Mouse (Mus musculus) midbrain, embryonic 10.5 days (tissue): ENCODE measurements around the gene Gnai3. TPM values are rescaled to one million over a fixed set of nuclear protein-coding genes. Genes with fewer than 3 reads are reported as not detected.

Source experiments
- DNase-seq: peaks from one replicate; pipeline ENCODE4 v3.0.0-alpha.2; 2017; ENCODE audit warnings: low spot score
- H3K27ac ChIP-seq: fragments of 300-500 bp; sonication (generic); replicated peaks from 2 replicates; pipeline ENCODE4 v1.5.1; 2016; ENCODE audit warnings: mild to moderate bottlenecking
- H3K27me3 ChIP-seq: fragments of 300-500 bp; sonication (generic); 2 replicates; pipeline ENCODE4 v1.6.1; 2016; ENCODE audit warnings: low read depth, mild to moderate bottlenecking; ENCODE audit not compliant: poor library complexity, severe bottlenecking
- H3K36me3 ChIP-seq: fragments of 300-500 bp; sonication (generic); 2 replicates; pipeline ENCODE4 v1.6.1; 2016; ENCODE audit warnings: mild to moderate bottlenecking, moderate library complexity
- H3K4me1 ChIP-seq: fragments of 300-500 bp; sonication (generic); 2 replicates; pipeline ENCODE4 v1.6.1; 2016
- H3K4me3 ChIP-seq: fragments of 300-500 bp; sonication (generic); 2 replicates; pipeline ENCODE4 v1.5.1; 2016; ENCODE audit warnings: mild to moderate bottlenecking, moderate library complexity
- H3K9me3 ChIP-seq: fragments of 300-500 bp; sonication (generic); replicated peaks from 2 replicates; pipeline ENCODE4 v1.6.1; 2016; ENCODE audit warnings: mild to moderate bottlenecking
- WGBS: fragments of 180-500 bp; shearing (Covaris S2); methylation state at CpG from one replicate; pipeline ENCODE4 v1.1.7; 2016; 5-methylcytosine and 5-hydroxymethylcytosine counted together
- polyA plus RNA-seq: library from polyadenylated mRNA; unstranded; fragments of >200 nt; fragmentation: Nextera tagmentation; extraction: Ambion mirVana; gene quantifications from 2 replicates; pipeline ENCODE4 v1.2.1, GENCODE M21; 2016

Gene Gnai3
- polyA plus RNA-seq, 1 experiment from 2014 or later = 204 TPM

DNA sequence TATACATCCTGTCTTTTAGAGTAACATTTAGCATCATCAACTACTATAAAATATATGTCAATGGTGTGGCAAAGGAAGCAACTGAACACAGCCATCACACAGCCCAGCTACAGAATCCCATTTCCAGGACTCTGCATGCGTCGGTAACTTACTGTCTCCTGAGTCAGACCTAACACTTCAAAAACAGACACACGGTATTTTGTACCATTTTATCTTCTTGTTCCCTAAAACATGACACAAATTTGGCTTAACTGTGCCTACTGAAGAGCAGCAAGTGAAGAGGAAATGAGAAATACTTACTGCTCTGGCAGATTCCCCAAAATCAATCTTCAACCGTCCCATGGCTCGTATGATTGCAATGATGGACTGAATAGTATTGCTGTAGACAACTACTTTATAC, 22.7 kb downstream of the Gnai3 start:
- 96% methylated on average over 5 of the region's 5 CpGs for WGBS
- no peaks in the 10 kb centered on the region for H3K4me1 ChIP-seq
- H3K9me3 ChIP-seq = no peaks in the 10 kb centered on the region
- H3K36me3 ChIP-seq = peaks cover 53% of the 10 kb centered on the region
- H3K27ac ChIP-seq = no peak overlapping the region
- H3K27me3 ChIP-seq = no peaks in the 10 kb centered on the region
- no peak overlapping the region for H3K4me3 ChIP-seq
- DNase-seq = no peak

DNA sequence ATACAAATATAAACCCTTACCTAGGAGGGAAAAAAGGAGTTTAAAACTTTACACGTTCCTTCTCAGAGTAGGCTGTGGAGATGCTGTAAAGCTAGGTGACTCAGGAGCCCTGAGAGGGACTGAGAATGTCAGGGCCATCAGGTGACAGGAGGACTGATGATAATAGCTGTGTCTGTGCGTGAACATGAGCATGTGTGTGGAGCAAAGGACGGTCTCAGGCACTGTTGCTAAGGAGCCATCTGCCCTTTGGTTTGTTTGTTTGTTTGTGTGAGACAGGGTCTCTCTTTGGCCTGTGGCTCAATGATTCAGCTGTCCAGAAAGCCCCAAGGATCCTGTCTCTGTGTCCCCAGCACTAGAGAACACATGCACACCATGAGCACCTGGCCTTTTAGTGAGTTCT, 24.8 kb downstream of the Gnai3 start:
- 90% methylated on average over 3 of the region's 3 CpGs for WGBS
- Histone ChIP-seq H3K27ac (no peak overlapping the region), H3K9me3 (no peaks in the 10 kb centered on the region), H3K4me1 (no peaks in the 10 kb centered on the region), H3K36me3 (peaks cover 75% of the 10 kb centered on the region), H3K27me3 (no peaks in the 10 kb centered on the region), H3K4me3 (no peak overlapping the region)
- no peak for DNase-seq

DNA sequence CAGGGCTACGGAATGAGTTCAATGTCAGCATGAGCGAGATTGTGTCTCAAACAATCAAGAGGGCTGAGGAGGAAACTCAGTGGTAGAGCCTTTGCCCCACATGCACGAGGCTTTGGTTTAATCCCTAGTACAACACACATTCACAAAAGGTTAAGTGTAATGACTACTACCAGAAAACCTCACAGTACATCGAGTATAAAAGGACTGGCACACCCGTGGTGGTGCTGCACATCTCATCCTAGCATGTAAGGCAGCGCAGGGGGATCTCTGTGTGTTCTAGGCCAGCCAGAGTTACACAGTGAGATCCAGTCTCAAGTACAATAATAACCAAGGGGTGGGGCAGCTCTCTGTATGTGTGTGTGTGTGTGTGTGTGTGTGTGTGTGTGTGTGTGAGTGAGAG, 28.5 kb downstream of the Gnai3 start:
- Histone ChIP-seq H3K36me3 (peaks cover 95% of the 10 kb centered on the region), H3K27me3 (no peaks in the 10 kb centered on the region), H3K4me1 (no peaks in the 10 kb centered on the region), H3K27ac (no peak overlapping the region), H3K4me3 (no peak overlapping the region), H3K9me3 (no peaks in the 10 kb centered on the region)
- 91% methylated on average over 6 of the region's 6 CpGs for whole genome bisulfite sequencing
- DNase-seq = no peak

DNA sequence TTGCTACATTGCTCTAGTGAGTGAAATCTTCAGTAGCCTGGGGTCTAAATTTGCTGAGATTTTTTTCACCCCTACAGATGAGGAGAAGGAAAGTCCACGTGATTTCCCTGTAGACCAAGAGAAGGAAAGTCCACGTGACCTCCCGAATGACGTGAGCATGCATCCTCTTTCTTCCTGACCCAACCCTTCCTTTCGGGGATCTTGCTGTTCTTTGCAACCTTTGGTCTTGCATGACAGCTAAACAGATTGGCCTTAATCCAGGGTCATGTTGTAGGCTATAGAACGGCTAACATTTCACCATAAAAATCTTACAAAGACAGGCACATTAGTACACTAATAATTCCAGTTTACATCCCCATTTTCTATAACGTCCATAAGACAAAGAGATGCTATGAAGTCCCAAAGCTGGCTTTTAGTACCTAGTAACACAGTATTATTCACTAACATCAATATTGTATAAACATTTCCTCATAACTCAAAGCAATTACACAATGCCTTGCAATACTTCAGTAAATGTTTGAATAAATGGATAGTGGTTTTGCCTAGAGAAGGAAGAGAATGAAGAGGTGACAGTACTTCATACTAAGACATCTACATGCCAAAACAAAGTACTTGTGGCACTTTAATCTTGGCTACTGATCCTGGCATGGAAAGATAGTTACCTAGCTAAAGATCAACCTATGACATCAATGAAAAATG, 32.2 kb downstream of the Gnai3 start:
- 92% methylated on average over 7 of the region's 7 CpGs for WGBS
- peaks cover 99% of the 10 kb centered on the region for H3K36me3 ChIP-seq
- H3K27ac ChIP-seq = no peak overlapping the region
- DNase-seq = no peak
- H3K4me3 ChIP-seq = no peak overlapping the region
- no peaks in the 10 kb centered on the region for H3K27me3 ChIP-seq
- H3K4me1 ChIP-seq = no peaks in the 10 kb centered on the region
- no peaks in the 10 kb centered on the region for H3K9me3 ChIP-seq

DNA sequence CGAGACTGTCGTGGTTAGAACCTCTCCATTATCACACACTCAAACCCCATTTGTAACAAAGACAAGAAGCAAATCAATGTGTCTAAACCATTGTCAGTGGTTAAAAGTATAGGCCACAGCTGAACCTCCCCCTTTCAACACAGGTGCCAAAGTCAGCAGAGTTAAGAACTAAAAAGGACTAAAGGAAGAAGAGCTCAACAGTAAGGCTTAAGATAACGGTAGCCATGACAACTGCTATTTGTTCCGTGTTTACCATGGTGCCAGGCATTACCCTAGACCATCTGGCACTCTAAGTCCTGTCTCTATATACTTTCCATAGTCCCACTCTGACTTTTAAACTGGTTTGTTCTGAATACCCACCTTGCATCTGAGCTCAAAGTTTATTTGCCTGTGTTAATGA, 33.3 kb downstream of the Gnai3 start:
- Histone ChIP-seq H3K9me3 (no peaks in the 10 kb centered on the region), H3K27ac (no peak overlapping the region), H3K4me1 (no peaks in the 10 kb centered on the region), H3K4me3 (no peak overlapping the region), H3K36me3 (peaks cover 99% of the 10 kb centered on the region), H3K27me3 (no peaks in the 10 kb centered on the region)
- DNase-seq = no peak
- WGBS = 90% methylated on average over 4 of the region's 4 CpGs

DNA sequence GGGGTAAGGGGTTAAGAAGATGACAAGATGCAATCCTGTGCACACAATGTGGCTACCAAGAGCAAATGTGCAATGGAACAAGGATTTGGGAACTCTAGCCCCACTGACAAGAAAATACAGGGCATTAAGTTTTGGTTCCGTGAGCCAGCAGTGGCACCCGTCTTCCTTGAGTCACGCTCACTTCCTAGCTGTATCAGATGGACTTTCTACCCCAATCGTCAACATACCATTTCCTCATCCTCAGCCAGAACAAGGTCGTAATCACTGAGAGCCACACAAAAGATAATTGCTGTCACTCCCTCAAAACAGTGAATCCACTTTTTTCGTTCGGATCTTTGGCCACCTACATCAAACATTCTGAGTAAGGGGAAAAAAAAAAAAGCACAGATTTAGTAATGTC, 33.7 kb downstream of the Gnai3 start:
- no peak overlapping the region for H3K27ac ChIP-seq
- H3K36me3 ChIP-seq = peaks cover 98% of the 10 kb centered on the region
- no peak overlapping the region for H3K4me3 ChIP-seq
- H3K4me1 ChIP-seq = no peaks in the 10 kb centered on the region
- H3K27me3 ChIP-seq = no peaks in the 10 kb centered on the region
- DNase-seq = no peak
- no peaks in the 10 kb centered on the region for H3K9me3 ChIP-seq
- 94% methylated on average over 7 of the region's 7 CpGs for WGBS

DNA sequence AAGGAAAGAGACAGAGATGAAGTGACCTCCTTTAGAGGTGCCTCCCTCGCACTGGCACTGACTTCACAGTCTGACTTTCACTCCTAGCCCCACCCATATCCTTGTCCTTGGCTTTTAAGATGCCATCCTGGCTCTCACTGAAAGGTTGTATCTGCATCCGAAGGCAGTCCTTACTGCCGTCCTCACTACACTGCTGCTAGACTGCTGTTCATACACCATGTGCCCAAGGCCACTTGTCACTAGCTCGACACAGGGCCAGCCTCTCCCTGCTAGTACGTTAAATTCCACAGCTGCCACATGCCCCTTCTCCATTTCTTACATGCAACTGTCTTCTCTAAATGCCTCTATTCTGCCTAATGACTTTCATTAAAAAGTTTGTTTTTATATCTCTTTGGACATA, 34.6 kb downstream of the Gnai3 start:
- WGBS = 91% methylated on average over 5 of the region's 5 CpGs
- no peaks in the 10 kb centered on the region for H3K4me1 ChIP-seq
- no peak overlapping the region for H3K27ac ChIP-seq
- no peaks in the 10 kb centered on the region for H3K27me3 ChIP-seq
- peaks cover 93% of the 10 kb centered on the region for H3K36me3 ChIP-seq
- no peak for DNase-seq
- H3K9me3 ChIP-seq = no peaks in the 10 kb centered on the region
- H3K4me3 ChIP-seq = no peak overlapping the region

DNA sequence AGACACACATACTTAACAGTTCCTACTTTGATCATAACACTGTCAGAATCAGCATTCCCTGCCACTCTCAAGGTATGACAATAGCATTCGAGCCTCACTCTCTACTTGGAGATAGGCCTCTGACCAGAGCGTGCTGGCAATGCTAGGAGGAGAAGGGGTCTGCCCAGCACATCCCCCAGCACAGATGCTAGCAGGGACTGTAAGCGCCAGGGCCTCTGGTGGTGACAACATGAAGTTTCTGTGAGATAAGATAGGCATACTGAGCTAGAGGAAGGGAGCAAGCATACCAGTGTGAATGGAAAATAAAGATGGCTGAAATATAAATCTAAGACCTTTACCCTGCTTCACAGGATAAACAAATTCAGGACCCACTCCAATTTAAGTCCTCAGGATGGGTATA, 40.7 kb downstream of the Gnai3 start:
- H3K4me3 ChIP-seq = no peak overlapping the region
- no peaks in the 10 kb centered on the region for H3K4me1 ChIP-seq
- H3K36me3 ChIP-seq = peaks cover 45% of the 10 kb centered on the region
- no peak for DNase-seq
- no peak overlapping the region for H3K27ac ChIP-seq
- no peaks in the 10 kb centered on the region for H3K9me3 ChIP-seq
- WGBS = 89% methylated on average over 3 of the region's 3 CpGs
- H3K27me3 ChIP-seq = no peaks in the 10 kb centered on the region

DNA sequence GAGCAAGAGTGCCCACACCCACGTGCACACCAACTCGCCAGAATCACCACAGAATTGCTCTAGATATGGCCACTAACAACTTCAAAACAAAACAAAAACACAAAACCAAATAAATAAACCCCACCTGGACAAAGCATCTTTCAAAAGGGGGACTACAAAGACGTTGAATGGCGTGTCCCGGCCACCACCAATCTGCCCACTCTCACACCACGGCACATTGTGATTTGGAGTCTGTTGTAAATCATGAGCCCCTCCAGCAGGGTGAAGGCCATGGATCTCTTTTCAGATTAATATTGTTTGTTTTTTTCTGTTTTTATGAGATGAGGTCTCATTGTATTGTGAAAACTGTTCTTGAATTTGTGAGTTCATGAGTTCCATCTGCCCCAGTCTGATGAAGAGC, 43.9 kb downstream of the Gnai3 start:
- Histone ChIP-seq H3K9me3 (no peaks in the 10 kb centered on the region), H3K27me3 (no peaks in the 10 kb centered on the region), H3K36me3 (peaks cover 15% of the 10 kb centered on the region), H3K27ac (no peak overlapping the region), H3K4me3 (no peak overlapping the region), H3K4me1 (no peaks in the 10 kb centered on the region)
- DNase-seq = no peak
- 95% methylated on average over 6 of the region's 6 CpGs for WGBS

DNA sequence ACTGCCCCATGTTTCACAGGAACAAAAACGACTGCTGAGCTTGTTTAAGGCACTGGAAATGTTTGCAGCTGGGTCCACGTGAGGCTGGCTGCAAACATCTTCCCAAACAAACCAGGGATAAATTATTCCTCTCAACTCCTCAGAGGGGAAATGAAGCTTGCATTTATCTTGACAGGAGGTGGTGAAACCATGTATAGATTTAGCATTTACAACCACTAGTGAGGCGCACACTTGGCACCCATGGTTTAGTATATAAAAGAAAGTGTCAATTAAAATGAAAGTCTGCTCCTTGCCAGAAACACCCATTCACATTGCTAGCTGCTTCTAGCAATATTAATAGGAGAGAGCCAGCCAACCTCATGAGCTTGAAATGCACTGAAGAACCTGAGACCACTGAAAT, 44.4 kb downstream of the Gnai3 start:
- H3K27ac ChIP-seq = no peak overlapping the region
- H3K36me3 ChIP-seq = peaks cover 11% of the 10 kb centered on the region
- no peaks in the 10 kb centered on the region for H3K9me3 ChIP-seq
- no peaks in the 10 kb centered on the region for H3K4me1 ChIP-seq
- no peaks in the 10 kb centered on the region for H3K27me3 ChIP-seq
- no peak for DNase-seq
- no peak overlapping the region for H3K4me3 ChIP-seq
- 71% methylated on average over 3 of the region's 3 CpGs for WGBS

DNA sequence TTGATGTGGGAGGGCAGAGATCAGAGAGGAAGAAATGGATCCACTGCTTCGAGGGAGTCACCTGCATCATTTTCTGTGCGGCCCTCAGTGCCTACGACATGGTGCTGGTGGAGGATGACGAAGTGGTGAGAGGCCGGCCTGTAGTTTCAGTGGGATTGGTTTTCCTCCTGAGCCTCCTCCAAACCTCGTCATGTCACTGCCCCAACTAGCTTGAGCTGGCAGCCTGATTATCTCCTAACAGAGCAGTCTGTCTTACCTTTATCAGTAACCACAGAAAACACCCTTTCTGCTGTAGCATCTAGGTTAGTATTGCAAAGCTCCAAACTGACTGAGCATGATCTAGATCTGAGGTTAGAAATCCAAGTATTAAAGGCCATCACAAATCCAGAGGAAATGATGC, 47.6 kb downstream of the Gnai3 start:
- no peak overlapping the region for H3K27ac ChIP-seq
- no peaks in the 10 kb centered on the region for H3K27me3 ChIP-seq
- 83% methylated on average over 6 of the region's 6 CpGs for WGBS
- H3K36me3 ChIP-seq = no peaks in the 10 kb centered on the region
- DNase-seq = no peak
- no peak overlapping the region for H3K4me3 ChIP-seq
- H3K4me1 ChIP-seq = peaks cover 10% of the 10 kb centered on the region; the same call in 1 of the 2 replicates
- H3K9me3 ChIP-seq = no peaks in the 10 kb centered on the region

DNA sequence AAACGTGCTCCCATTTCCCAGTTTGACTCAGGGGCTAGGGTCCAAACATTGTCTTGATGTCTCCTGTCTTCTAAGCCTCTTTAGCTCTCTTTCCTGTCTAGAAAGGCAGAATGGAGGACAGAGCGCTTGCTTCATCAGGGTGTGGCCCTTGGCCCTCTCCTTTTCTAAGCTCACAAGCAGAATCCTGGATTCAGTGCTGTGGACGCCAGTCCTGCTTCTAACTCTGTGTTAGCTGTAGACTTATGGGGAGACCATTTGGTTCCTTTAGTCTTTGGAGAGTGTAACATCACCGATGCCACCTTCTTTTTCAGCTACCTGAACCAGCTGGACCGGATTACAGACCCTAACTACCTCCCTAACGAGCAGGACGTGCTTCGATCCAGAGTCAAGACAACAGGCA, 48.3 kb downstream of the Gnai3 start:
- Histone ChIP-seq H3K27ac (no peak overlapping the region), H3K27me3 (no peaks in the 10 kb centered on the region), H3K4me1 (peaks cover 16% of the 10 kb centered on the region), H3K4me3 (no peak overlapping the region), H3K9me3 (no peaks in the 10 kb centered on the region), H3K36me3 (no peaks in the 10 kb centered on the region)
- WGBS = 90% methylated on average over 8 of the region's 8 CpGs
- DNase-seq = no peak

DNA sequence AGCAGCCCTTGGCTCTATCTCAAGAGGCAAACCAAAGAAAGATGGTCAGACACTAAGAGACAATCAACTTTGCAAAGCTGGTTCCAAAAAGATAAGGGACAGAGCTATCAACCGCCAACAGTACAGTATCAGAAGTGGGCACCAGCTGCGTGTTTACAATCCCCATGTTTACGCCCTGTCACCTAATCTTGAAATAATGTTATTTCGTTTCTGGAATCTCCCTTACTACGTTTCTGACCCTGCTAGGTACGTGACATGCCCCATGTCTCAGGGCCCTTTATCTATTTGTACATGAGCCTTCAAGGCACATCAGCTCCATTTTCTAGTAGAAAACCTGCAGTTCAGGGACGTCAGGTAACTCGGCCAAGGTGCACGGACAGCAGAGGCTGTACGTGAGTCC, 49.2 kb downstream of the Gnai3 start:
- Histone ChIP-seq H3K27me3 (0 out of 2 replicates have a peak, but pooled peaks cover 4% of the 10 kb centered on the region), H3K9me3 (no peaks in the 10 kb centered on the region), H3K36me3 (no peaks in the 10 kb centered on the region), H3K27ac (peak overlapping the region; percentile 46; the same call in 1 of the 2 replicates), H3K4me1 (peaks cover 16% of the 10 kb centered on the region), H3K4me3 (no peak overlapping the region)
- no peak for DNase-seq
- 91% methylated on average over 10 of the region's 10 CpGs for WGBS

DNA sequence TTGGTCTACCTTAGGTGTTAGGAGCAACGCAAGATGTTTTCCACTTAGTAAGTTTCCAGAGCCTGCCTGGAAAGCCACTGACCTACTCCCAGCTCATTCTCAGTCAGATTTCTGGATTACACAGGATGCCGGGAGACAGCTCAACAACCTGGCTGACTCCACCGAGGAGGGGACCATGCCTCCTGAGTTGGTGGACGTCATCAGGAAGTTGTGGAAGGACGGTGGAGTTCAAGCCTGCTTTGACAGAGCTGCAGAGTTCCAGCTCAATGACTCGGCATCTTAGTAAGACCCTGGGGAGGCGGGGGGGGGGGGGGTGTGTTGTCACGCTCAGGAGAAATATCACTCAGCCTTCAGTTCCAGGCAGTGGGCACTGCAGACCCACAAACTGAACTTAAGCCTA, 49.7 kb downstream of the Gnai3 start:
- 77% methylated on average over 8 of the region's 8 CpGs for WGBS
- peaks cover 16% of the 10 kb centered on the region for H3K4me1 ChIP-seq
- H3K9me3 ChIP-seq = no peaks in the 10 kb centered on the region
- no peak overlapping the region for H3K4me3 ChIP-seq
- no peak for DNase-seq
- 0 out of 2 replicates have a peak overlapping the region, but pooled peaks have one; percentile 33 for H3K27ac ChIP-seq
- H3K27me3 ChIP-seq = 0 out of 2 replicates have a peak, but pooled peaks cover 5% of the 10 kb centered on the region
- H3K36me3 ChIP-seq = no peaks in the 10 kb centered on the region
